ENCODE assay signal across 10 mouse cellular contexts in the genomic region with DNA sequence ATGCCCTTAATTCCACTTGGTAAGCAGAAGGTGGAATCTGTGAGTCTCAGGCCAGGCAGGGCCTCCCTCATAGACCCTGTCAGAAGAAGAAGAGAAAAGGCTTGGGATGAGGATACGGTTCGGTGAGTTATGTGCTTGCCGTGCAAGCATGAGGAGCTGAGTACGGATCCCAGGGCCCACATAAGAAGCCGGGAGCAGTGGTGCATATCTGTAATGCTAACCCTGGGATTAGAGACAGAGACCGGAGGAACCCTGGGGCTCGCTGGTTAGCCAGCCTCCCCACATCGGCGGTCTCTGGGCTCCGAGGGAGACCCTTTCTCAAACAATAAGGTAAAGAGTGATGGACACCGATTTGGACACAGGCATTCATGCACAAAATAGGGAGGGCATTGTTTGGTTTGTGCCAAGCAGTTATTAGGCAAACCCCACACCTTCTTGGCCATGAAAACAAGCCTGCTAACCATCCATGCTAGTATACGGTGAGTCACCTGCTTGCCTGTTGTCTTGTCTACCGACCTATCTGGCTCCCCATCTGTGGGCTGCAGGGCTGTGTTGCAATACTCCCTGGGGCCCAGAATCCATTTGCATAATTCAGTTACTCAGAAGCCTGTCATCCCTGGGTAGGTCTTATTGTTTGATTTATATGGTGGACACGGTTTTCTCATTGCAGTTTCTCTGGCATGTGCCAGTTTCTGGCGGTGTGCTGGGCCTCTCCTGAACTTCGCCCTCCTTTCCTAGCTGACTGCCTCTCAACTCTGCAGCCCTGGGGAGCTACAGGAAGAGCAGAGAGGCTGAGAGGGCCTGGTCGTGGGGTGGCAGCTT. TPM values are rescaled to one million over a fixed set of nuclear protein-coding genes. Genes with fewer than 3 reads are reported as not detected.
DNase-seq lines count a peak whose midpoint lies in the region; ATAC-seq and TF ChIP-seq lines count a peak whose summit lies in the region.
"Had no signal": no experiment of that assay in that cellular context is flagged by ENCODE, and none has a peak within 500 bp of the region (broad histone marks: within the 10 kb centered on the region; RNA-seq: fewer than 3 reads in every experiment).

No protein-coding gene starts in this region.

- H3K27ac ChIP-seq in gastrocnemius, adult 2 months, result peak overlapping the region; percentile 82
- peak overlapping the region; percentile 79 for H3K27ac ChIP-seq in kidney, embryonic 15.5 days
- H3K27ac ChIP-seq in midbrain, embryonic 15.5 days, result no peak overlapping the region
- H3K27ac ChIP-seq: embryonic facial prominence, embryonic 12.5 days; neural tube, embryonic 12.5 days had no signal

- TF ChIP-seq CTCF in gastrocnemius, adult 2 months (IDR thresholded peaks at IDR 0.05), result no peak
- TF ChIP-seq CTCF in brain, embryonic 14.5 days (IDR thresholded peaks at IDR 0.05; ENCODE audit: borderline replicate concordance, extremely low read depth, insufficient read depth, insufficient read length), result no peak

- ATAC-seq in kidney, embryonic 15.5 days (replicated peaks; ENCODE audit: low FRiP score), result peak; percentile 69
- ATAC-seq in midbrain, embryonic 15.5 days (replicated peaks), result peak; percentile 50; the same call in 1 of the 2 replicates

- H3K9ac ChIP-seq in kidney, embryonic 15.5 days, result no peak overlapping the region
- no peak overlapping the region for H3K9ac ChIP-seq in midbrain, embryonic 15.5 days
- H3K9ac ChIP-seq: embryonic facial prominence, embryonic 12.5 days; neural tube, embryonic 12.5 days had no signal

- WGBS in kidney, embryonic 15.5 days, result 46% methylated on average over 17 of the region's 17 CpGs
- WGBS in midbrain, embryonic 15.5 days, result 29% methylated on average over 17 of the region's 17 CpGs

- H3K36me3 ChIP-seq in kidney, embryonic 15.5 days, result no peaks in the 10 kb centered on the region
- no peaks in the 10 kb centered on the region for H3K36me3 ChIP-seq in midbrain, embryonic 15.5 days (replicated peaks)
- H3K36me3 ChIP-seq: embryonic facial prominence, embryonic 12.5 days; neural tube, embryonic 12.5 days had no signal

- no peaks in the 10 kb centered on the region for H3K27me3 ChIP-seq in kidney, embryonic 15.5 days
- H3K27me3 ChIP-seq in midbrain, embryonic 15.5 days (replicated peaks), result no peaks in the 10 kb centered on the region
- H3K27me3 ChIP-seq: embryonic facial prominence, embryonic 12.5 days; neural tube, embryonic 12.5 days had no signal

- H3K4me2 ChIP-seq in kidney, embryonic 15.5 days, result no peak overlapping the region
- H3K4me2 ChIP-seq in midbrain, embryonic 15.5 days, result no peak overlapping the region
- H3K4me2 ChIP-seq: embryonic facial prominence, embryonic 12.5 days; neural tube, embryonic 12.5 days had no signal

- intact Hi-C loops in gastrocnemius, adult 2 months (cut with DNase I), result no loop called here

- 0 out of 2 replicates have a peak overlapping the region, but pooled peaks have one; percentile 13 for H3K4me3 ChIP-seq in gastrocnemius, adult 2 months
- no peak overlapping the region for H3K4me3 ChIP-seq in kidney, embryonic 15.5 days (replicated peaks)
- no peak overlapping the region for H3K4me3 ChIP-seq in midbrain, embryonic 15.5 days
- H3K4me3 ChIP-seq: embryonic facial prominence, embryonic 12.5 days; neural tube, embryonic 12.5 days had no signal

- no peak for DNase-seq in gastrocnemius, adult 2 months
- DNase-seq in gastrocnemius, adult 8-10 months (ENCODE audit: low spot score in 2 of 2), result no peak
- DNase-seq in brain, embryonic 14.5 days (ENCODE audit: low read depth), result peak; percentile 50
- no peak for DNase-seq in left cerebral cortex, adult 9 months (ENCODE audit: low spot score in 2 of 2)
- DNase-seq in right cerebral cortex, postnatal 10 days (ENCODE audit: low spot score in 2 of 2), result no peak
- no peak for DNase-seq in right cerebral cortex, postnatal 14 days

- peaks cover 42% of the 10 kb centered on the region for H3K4me1 ChIP-seq in kidney, embryonic 15.5 days
- peaks cover 13% of the 10 kb centered on the region for H3K4me1 ChIP-seq in midbrain, embryonic 15.5 days
- H3K4me1 ChIP-seq: embryonic facial prominence, embryonic 12.5 days had no signal

- TF ChIP-seq POLR2A in brain, embryonic 14.5 days (IDR thresholded peaks at IDR 0.05; ENCODE audit: borderline replicate concordance, extremely low read depth, insufficient read depth, insufficient read length, poor library complexity, severe bottlenecking), result no peak

- H3K9me3 ChIP-seq in kidney, embryonic 15.5 days (replicated peaks), result no peaks in the 10 kb centered on the region
- no peaks in the 10 kb centered on the region for H3K9me3 ChIP-seq in midbrain, embryonic 15.5 days
- H3K9me3 ChIP-seq: embryonic facial prominence, embryonic 12.5 days; neural tube, embryonic 12.5 days had no signal

RNA-seq across cellular contexts. Expression of a gene that starts 11.8 kb away (rescaled TPM):
- 1 to 10 TPM; 7.1 to 8.8 TPM for total RNA-seq in gastrocnemius, adult 2 months (2021)
- 1 to 10 TPM; 6.4 to 9.3 (median 7.5) TPM for total RNA-seq in gastrocnemius, adult 8-10 months (2022)
- polyA plus RNA-seq in brain, embryonic 14.5 days (2012; rRNA removed), result 18.4 and 23.1 TPM in 2 replicates
- polyA plus RNA-seq in kidney, embryonic 15.5 days (2015; fragmentation: Nextera tagmentation; extraction: Ambion mirVana), result 25.9 and 33.4 TPM in 2 replicates
- polyA plus RNA-seq in midbrain, embryonic 15.5 days (2015; fragmentation: Nextera tagmentation; extraction: Ambion mirVana), result 16.1 TPM in 2 replicates

RNA-seq across cellular contexts. Expression of a gene that starts 51.1 kb away (rescaled TPM):
- 1 to 10 TPM; 3.3 to 4.9 TPM for total RNA-seq in gastrocnemius, adult 2 months (2021)
- total RNA-seq in gastrocnemius, adult 8-10 months (2022), result 1 to 10 TPM; 4.2 to 5.5 (median 4.6) TPM
- 8.8 and 11.4 TPM in 2 replicates for polyA plus RNA-seq in brain, embryonic 14.5 days (2012; rRNA removed)
- polyA plus RNA-seq in kidney, embryonic 15.5 days (2015; fragmentation: Nextera tagmentation; extraction: Ambion mirVana), result 9.5 and 9.6 TPM in 2 replicates
- polyA plus RNA-seq in midbrain, embryonic 15.5 days (2015; fragmentation: Nextera tagmentation; extraction: Ambion mirVana), result 11.3 and 13.3 TPM in 2 replicates

RNA-seq across cellular contexts. Expression of a gene that starts 51.2 kb away (rescaled TPM):
- 10 to 100 TPM; 55.5 to 67.3 TPM for total RNA-seq in gastrocnemius, adult 2 months (2021)
- 10 to 100 TPM; 51.7 to 58.8 (median 58.0) TPM for total RNA-seq in gastrocnemius, adult 8-10 months (2022)
- polyA plus RNA-seq in brain, embryonic 14.5 days (2012; rRNA removed), result 56.2 and 67.8 TPM in 2 replicates
- 126 and 129 TPM in 2 replicates for polyA plus RNA-seq in kidney, embryonic 15.5 days (2015; fragmentation: Nextera tagmentation; extraction: Ambion mirVana)
- polyA plus RNA-seq in midbrain, embryonic 15.5 days (2015; fragmentation: Nextera tagmentation; extraction: Ambion mirVana), result 94.6 and 103 TPM in 2 replicates

RNA-seq across cellular contexts. Expression of a gene that starts 54.8 kb away (rescaled TPM):
- under 1 TPM; 0.18 to 0.81 TPM for total RNA-seq in gastrocnemius, adult 2 months (2021)
- under 1 TPM; 0.22 to 0.64 (median 0.42) TPM for total RNA-seq in gastrocnemius, adult 8-10 months (2022)
- polyA plus RNA-seq in brain, embryonic 14.5 days (2012; rRNA removed), result 0.36 and 0.42 TPM in 2 replicates
- polyA plus RNA-seq in kidney, embryonic 15.5 days (2015; fragmentation: Nextera tagmentation; extraction: Ambion mirVana), result 0.43 and 0.53 TPM in 2 replicates
- 0.43 and 0.52 TPM in 2 replicates for polyA plus RNA-seq in midbrain, embryonic 15.5 days (2015; fragmentation: Nextera tagmentation; extraction: Ambion mirVana)
- polyA plus RNA-seq: neural tube, embryonic 12.5 days had no signal
